Mouse (Mus musculus) lung, postnatal 0 days (tissue): ENCODE measurements around the gene Gm14085. TPM values are rescaled to one million over a fixed set of nuclear protein-coding genes. Genes with fewer than 3 reads are reported as not detected.

Experiments
- ATAC-seq: fragments of 200-750 bp; cut with Nextera tagmentation; 2 replicates; pipeline ENCODE4 v1.8.0; 2017; ENCODE audit warnings: moderate library complexity
- DNase-seq: peaks from one replicate; pipeline ENCODE4 v3.0.0-alpha.2; 2016; ENCODE audit warnings: low spot score
- H3K27ac ChIP-seq: fragments of 300-500 bp; sonication (generic); 2 replicates; pipeline ENCODE4 v1.5.1; 2014; ENCODE audit warnings: antibody characterized with exemption, mild to moderate bottlenecking, low read length, mixed read lengths
- H3K27me3 ChIP-seq: fragments of 300-500 bp; sonication (generic); replicated peaks from 2 replicates; pipeline ENCODE4 v1.6.1; 2014; ENCODE audit warnings: low read length, mixed read lengths; ENCODE audit not compliant: insufficient read depth
- H3K36me3 ChIP-seq: fragments of 300-500 bp; sonication (generic); 2 replicates; pipeline ENCODE4 v1.6.1; 2014; ENCODE audit warnings: low read length, mixed read lengths; ENCODE audit not compliant: insufficient read depth
- H3K4me1 ChIP-seq: fragments of 300-500 bp; sonication (generic); 2 replicates; pipeline ENCODE4 v1.6.1; 2014; ENCODE audit warnings: antibody characterized with exemption, low read depth, low read length, mixed read lengths; ENCODE audit not compliant: insufficient read depth
- H3K4me2 ChIP-seq: fragments of 300-500 bp; sonication (generic); replicated peaks from 2 replicates; pipeline ENCODE4 v1.6.1; 2014; ENCODE audit warnings: low read depth, mild to moderate bottlenecking, low read length, moderate library complexity, mixed read lengths
- H3K4me3 ChIP-seq: fragments of 300-500 bp; sonication (generic); 2 replicates; pipeline ENCODE4 v1.5.1; 2014; ENCODE audit warnings: low read depth, low read length
- H3K9ac ChIP-seq: fragments of 300-500 bp; sonication (generic); replicated peaks from 2 replicates; pipeline ENCODE4 v1.6.1; 2014; ENCODE audit warnings: low read depth, mild to moderate bottlenecking
- H3K9me3 ChIP-seq: fragments of 300-500 bp; sonication (generic); 2 replicates; pipeline ENCODE4 v1.6.1; 2016; ENCODE audit warnings: low read length, mixed read lengths
- CTCF ChIP-seq: IDR thresholded peaks from 2 replicates; pipeline ENCODE4 v1.5.1; 2016; ENCODE audit warnings: antibody characterized with exemption, mild to moderate bottlenecking
- EP300 ChIP-seq: IDR thresholded peaks from 2 replicates; pipeline ENCODE4 v1.6.1; 2016; ENCODE audit warnings: antibody characterized with exemption, mild to moderate bottlenecking, control low read depth
- WGBS: fragments of 180-500 bp; shearing (Covaris S2); extraction: QIAGEN DNeasy Blood & Tissue Kit; methylation state at CpG from one replicate; pipeline ENCODE4 v1.1.7; 2014; 5-methylcytosine and 5-hydroxymethylcytosine counted together
- polyA plus RNA-seq: library from polyadenylated mRNA; unstranded; fragments of >200 nt; fragmentation: Nextera tagmentation; extraction: Ambion mirVana; gene quantifications from 2 replicates; pipeline ENCODE4 v1.2.1, GENCODE M21; 2015

The Gm14085 gene
- polyA plus RNA-seq, 1 experiment from 2014 or later: not detected

DNA sequence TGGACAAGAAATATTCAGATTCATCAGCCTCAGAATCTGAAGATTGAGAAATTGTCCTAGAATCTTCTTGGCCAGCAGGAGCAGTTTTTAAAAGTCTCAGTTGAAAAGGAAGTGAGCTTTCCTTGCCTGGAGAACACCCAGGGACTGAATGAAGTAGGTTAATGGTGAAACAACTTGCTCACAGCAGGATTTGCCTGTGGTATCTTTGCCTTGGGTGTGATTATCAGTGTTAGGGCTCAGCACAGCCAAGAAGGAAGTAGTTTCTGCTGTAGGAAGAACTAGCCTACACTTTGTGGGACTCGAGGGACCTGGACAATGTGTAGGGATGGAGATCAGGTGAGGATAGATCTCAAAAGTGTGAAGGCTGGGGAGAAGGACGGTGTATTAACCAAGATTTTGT is 49.9 kb downstream of the Gm14085 start:
- H3K27me3 ChIP-seq: no peaks in the 10 kb centered on the region
- no peak overlapping the region for H3K4me2 ChIP-seq
- TF ChIP-seq CTCF (no peak), EP300 (no peak)
- no peak overlapping the region for H3K9ac ChIP-seq
- H3K9me3 ChIP-seq: no peaks in the 10 kb centered on the region
- no peak for ATAC-seq
- H3K4me3 ChIP-seq: no peak overlapping the region
- no peak for DNase-seq
- no peaks in the 10 kb centered on the region for H3K36me3 ChIP-seq
- 71% methylated on average over 2 of the region's 2 CpGs for WGBS
- no peak overlapping the region for H3K27ac ChIP-seq
- no peaks in the 10 kb centered on the region for H3K4me1 ChIP-seq

GRCm38 (mm10) chr2:122558317-122558716 is 73.6 kb downstream of the Gm14085 start:
- H3K36me3 ChIP-seq: no peaks in the 10 kb centered on the region
- 34% methylated on average over 2 of the region's 2 CpGs for WGBS
- no peaks in the 10 kb centered on the region for H3K9me3 ChIP-seq
- ATAC-seq (no peak), DNase-seq (peak; percentile 52)
- H3K27me3 ChIP-seq: no peaks in the 10 kb centered on the region
- H3K4me3 ChIP-seq: no peak overlapping the region
- H3K27ac ChIP-seq: no peak overlapping the region
- no peak overlapping the region for H3K9ac ChIP-seq
- no peaks in the 10 kb centered on the region for H3K4me1 ChIP-seq
- TF ChIP-seq EP300 (no peak), CTCF (peak; percentile 67)
- H3K4me2 ChIP-seq: no peak overlapping the region

GRCm38 (mm10) chr2:122561221-122561620 is 76.5 kb downstream of the Gm14085 start:
- Histone ChIP-seq H3K4me1 (no peaks in the 10 kb centered on the region), H3K27me3 (no peaks in the 10 kb centered on the region), H3K36me3 (no peaks in the 10 kb centered on the region), H3K27ac (no peak overlapping the region), H3K9ac (no peak overlapping the region), H3K9me3 (no peaks in the 10 kb centered on the region), H3K4me3 (no peak overlapping the region), H3K4me2 (no peak overlapping the region)
- TF ChIP-seq CTCF (no peak), EP300 (no peak)
- ATAC-seq (no peak), DNase-seq (no peak)
- WGBS: 85% methylated on average over 5 of the region's 5 CpGs

DNA sequence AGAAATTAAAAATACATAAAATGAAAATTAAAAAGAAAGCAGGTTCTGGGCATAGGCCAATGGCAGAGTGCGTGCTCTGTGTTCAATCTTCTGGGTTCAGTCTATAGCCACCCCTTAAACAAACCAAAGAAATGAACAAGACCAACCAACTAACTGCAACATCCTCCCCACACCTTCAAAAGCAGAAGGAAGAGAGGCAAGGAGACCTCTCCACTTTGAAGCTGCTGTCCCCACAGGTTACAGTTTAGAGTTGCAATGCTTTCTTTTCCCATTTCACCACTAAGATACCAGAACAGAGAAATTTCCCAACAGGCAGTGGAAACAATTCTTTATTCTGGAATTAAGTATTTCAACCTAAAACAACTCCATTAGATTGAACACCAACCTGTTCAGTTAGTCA is 77.5 kb downstream of the Gm14085 start:
- Histone ChIP-seq H3K27me3 (no peaks in the 10 kb centered on the region), H3K4me1 (no peaks in the 10 kb centered on the region), H3K27ac (no peak overlapping the region), H3K4me3 (no peak overlapping the region), H3K4me2 (no peak overlapping the region), H3K9me3 (no peaks in the 10 kb centered on the region), H3K9ac (no peak overlapping the region), H3K36me3 (no peaks in the 10 kb centered on the region)
- no peak for DNase-seq
- TF ChIP-seq EP300: no peak
- no peak for TF ChIP-seq CTCF
- ATAC-seq: no peak
- WGBS: 87% methylated on average over 1 of the region's 1 CpGs

DNA sequence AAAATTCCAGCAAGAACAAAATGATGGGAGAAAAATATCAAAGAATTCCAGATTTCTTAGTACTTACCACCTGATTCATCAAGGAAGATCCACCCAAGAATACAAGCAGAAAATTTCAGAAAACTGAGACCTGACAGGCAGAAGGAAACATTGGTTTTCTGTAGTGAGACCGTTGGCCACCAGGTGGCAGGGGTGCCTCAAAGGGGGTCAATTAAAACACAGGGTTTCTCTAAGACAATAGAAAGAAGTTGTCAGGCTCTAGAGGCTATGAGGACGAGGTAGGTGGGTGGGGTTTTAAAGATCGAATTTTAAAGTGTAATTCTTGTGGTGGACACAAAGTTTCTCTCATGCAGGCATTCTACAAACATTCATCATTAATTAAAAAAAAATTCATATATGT is 84.7 kb downstream of the Gm14085 start:
- no peak overlapping the region for H3K27ac ChIP-seq
- ATAC-seq (0 out of 2 replicates have a peak, but pooled peaks have one; percentile 49), DNase-seq (peak; percentile 71)
- no peaks in the 10 kb centered on the region for H3K4me1 ChIP-seq
- H3K4me2 ChIP-seq: no peak overlapping the region
- no peaks in the 10 kb centered on the region for H3K27me3 ChIP-seq
- H3K4me3 ChIP-seq: no peak overlapping the region
- TF ChIP-seq CTCF (peak; percentile 89), EP300 (no peak)
- no peak overlapping the region for H3K9ac ChIP-seq
- H3K9me3 ChIP-seq: no peaks in the 10 kb centered on the region
- 6% methylated on average over 3 of the region's 3 CpGs for WGBS
- H3K36me3 ChIP-seq: no peaks in the 10 kb centered on the region

DNA sequence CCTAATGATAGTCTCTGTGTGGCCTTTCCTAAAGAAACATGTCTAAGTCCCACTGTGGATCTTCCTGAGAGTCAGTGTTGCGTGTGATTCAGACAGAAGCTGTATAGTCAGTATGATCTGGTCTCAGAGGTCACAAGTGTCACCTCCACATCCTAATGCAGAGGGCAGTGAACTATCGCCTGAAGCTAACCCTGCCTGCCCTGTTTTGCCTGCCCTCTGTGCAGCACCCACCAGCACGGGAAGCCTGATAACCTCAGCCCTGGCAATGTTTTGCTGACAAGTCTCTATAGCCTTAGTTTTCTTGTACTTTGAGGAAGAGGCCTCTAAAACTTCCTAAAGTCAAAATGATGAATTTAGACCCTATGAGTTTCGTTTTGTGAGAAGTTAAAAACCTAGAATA is 85.7 kb downstream of the Gm14085 start:
- Histone ChIP-seq H3K4me2 (no peak overlapping the region), H3K36me3 (no peaks in the 10 kb centered on the region), H3K27ac (no peak overlapping the region), H3K4me3 (no peak overlapping the region), H3K4me1 (no peaks in the 10 kb centered on the region), H3K27me3 (no peaks in the 10 kb centered on the region), H3K9ac (no peak overlapping the region), H3K9me3 (no peaks in the 10 kb centered on the region)
- no peak for ATAC-seq
- DNase-seq: no peak
- TF ChIP-seq EP300: no peak
- TF ChIP-seq CTCF: no peak
- 65% methylated on average over 4 of the region's 4 CpGs for WGBS

- Histone ChIP-seq H3K4me3 (no peak overlapping the region), H3K27me3 (no peaks in the 10 kb centered on the region), H3K4me1 (no peaks in the 10 kb centered on the region), H3K36me3 (no peaks in the 10 kb centered on the region), H3K27ac (no peak overlapping the region), H3K9ac (no peak overlapping the region), H3K4me2 (no peak overlapping the region), H3K9me3 (no peaks in the 10 kb centered on the region)
- 70% methylated on average over 4 of the region's 4 CpGs for WGBS
- DNase-seq: no peak
- ATAC-seq: no peak
- TF ChIP-seq EP300 (no peak), CTCF (no peak)
Measured at GRCm38 (mm10) chr2:122571326-122571725, 86.6 kb downstream of the Gm14085 start.
